Mouse (Mus musculus): ENCODE data around the gene Dnajc11. TPM values are rescaled to one million over a fixed set of nuclear protein-coding genes. Genes with fewer than 3 reads are reported as not detected.

Dnajc11 gene
- polyA plus RNA-seq, 1 experiment from 2014 or later, result 89.8 TPM

GRCm38 (mm10) chr4:151902046-151902688 lies 31.3 kb upstream of the Dnajc11 start:
- Histone ChIP-seq H3K4me3 (replicated peaks; ENCODE audit: low read length) (no peak overlapping the region), H3K27ac (ENCODE audit: low read length) (no peak overlapping the region), H3K4me2 (ENCODE audit: low read length) (no peak overlapping the region), H3K9ac (replicated peaks; ENCODE audit: low read depth, low read length) (no peak overlapping the region), H3K36me3 (ENCODE audit: control insufficient read depth, insufficient read depth) (no peaks in the 10 kb centered on the region), H3K27me3 (replicated peaks; ENCODE audit: control insufficient read depth, insufficient read depth, low read length) (no peaks in the 10 kb centered on the region), H3K9me3 (ENCODE audit: control insufficient read depth, low read length) (no peaks in the 10 kb centered on the region), H3K4me1 (replicated peaks; ENCODE audit: control insufficient read depth, insufficient read depth, low read length) (peaks cover 10% of the 10 kb centered on the region)
- ATAC-seq, result no peak
- WGBS, result 84% methylated on average over 17 of the region's 17 CpGs

GRCm38 (mm10) chr4:151902689-151903241 lies 30.7 kb upstream of the Dnajc11 start:
- Histone ChIP-seq H3K27me3 (replicated peaks; ENCODE audit: control insufficient read depth, insufficient read depth, low read length) (no peaks in the 10 kb centered on the region), H3K9me3 (ENCODE audit: control insufficient read depth, low read length) (no peaks in the 10 kb centered on the region), H3K27ac (ENCODE audit: low read length) (no peak overlapping the region), H3K4me2 (ENCODE audit: low read length) (no peak overlapping the region), H3K4me3 (replicated peaks; ENCODE audit: low read length) (no peak overlapping the region), H3K36me3 (ENCODE audit: control insufficient read depth, insufficient read depth) (no peaks in the 10 kb centered on the region), H3K9ac (replicated peaks; ENCODE audit: low read depth, low read length) (no peak overlapping the region), H3K4me1 (replicated peaks; ENCODE audit: control insufficient read depth, insufficient read depth, low read length) (peaks cover 10% of the 10 kb centered on the region)
- no peak for ATAC-seq
- WGBS, result 62% methylated on average over 14 of the region's 14 CpGs

- 57% methylated on average over 11 of the region's 11 CpGs for WGBS
- no peak overlapping the region for H3K9ac ChIP-seq (replicated peaks; ENCODE audit: low read depth, low read length)
- no peaks in the 10 kb centered on the region for H3K36me3 ChIP-seq (ENCODE audit: control insufficient read depth, insufficient read depth)
- H3K4me1 ChIP-seq (replicated peaks; ENCODE audit: control insufficient read depth, insufficient read depth, low read length), result peaks cover 4% of the 10 kb centered on the region
- H3K4me2 ChIP-seq (ENCODE audit: low read length), result no peak overlapping the region
- H3K4me3 ChIP-seq (replicated peaks; ENCODE audit: low read length), result no peak overlapping the region
- no peak overlapping the region for H3K27ac ChIP-seq (ENCODE audit: low read length)
- H3K9me3 ChIP-seq (ENCODE audit: control insufficient read depth, low read length), result no peaks in the 10 kb centered on the region
- H3K27me3 ChIP-seq (replicated peaks; ENCODE audit: control insufficient read depth, insufficient read depth, low read length), result no peaks in the 10 kb centered on the region
- ATAC-seq, result no peak
Measured at GRCm38 (mm10) chr4:151904098-151904497, 29.4 kb upstream of the Dnajc11 start.

GRCm38 (mm10) chr4:151905621-151906020 lies 27.9 kb upstream of the Dnajc11 start:
- H3K27me3 ChIP-seq (replicated peaks; ENCODE audit: control insufficient read depth, insufficient read depth, low read length), result no peaks in the 10 kb centered on the region
- H3K4me1 ChIP-seq (replicated peaks; ENCODE audit: control insufficient read depth, insufficient read depth, low read length), result peaks cover 4% of the 10 kb centered on the region
- no peak overlapping the region for H3K9ac ChIP-seq (replicated peaks; ENCODE audit: low read depth, low read length)
- no peaks in the 10 kb centered on the region for H3K36me3 ChIP-seq (ENCODE audit: control insufficient read depth, insufficient read depth)
- no peak overlapping the region for H3K27ac ChIP-seq (ENCODE audit: low read length)
- ATAC-seq, result no peak
- H3K9me3 ChIP-seq (ENCODE audit: control insufficient read depth, low read length), result no peaks in the 10 kb centered on the region
- H3K4me2 ChIP-seq (ENCODE audit: low read length), result no peak overlapping the region
- no peak overlapping the region for H3K4me3 ChIP-seq (replicated peaks; ENCODE audit: low read length)
- 77% methylated on average over 4 of the region's 4 CpGs for WGBS

- H3K4me2 ChIP-seq (ENCODE audit: low read length), result no peak overlapping the region
- no peak overlapping the region for H3K4me3 ChIP-seq (replicated peaks; ENCODE audit: low read length)
- H3K27ac ChIP-seq (ENCODE audit: low read length), result no peak overlapping the region
- no peaks in the 10 kb centered on the region for H3K27me3 ChIP-seq (replicated peaks; ENCODE audit: control insufficient read depth, insufficient read depth, low read length)
- no peaks in the 10 kb centered on the region for H3K9me3 ChIP-seq (ENCODE audit: control insufficient read depth, low read length)
- no peak for ATAC-seq
- H3K4me1 ChIP-seq (replicated peaks; ENCODE audit: control insufficient read depth, insufficient read depth, low read length), result peaks cover 4% of the 10 kb centered on the region
- WGBS, result 79% methylated on average over 26 of the region's 26 CpGs
- no peak overlapping the region for H3K9ac ChIP-seq (replicated peaks; ENCODE audit: low read depth, low read length)
- no peaks in the 10 kb centered on the region for H3K36me3 ChIP-seq (ENCODE audit: control insufficient read depth, insufficient read depth)
Measured at GRCm38 (mm10) chr4:151907577-151908343, 25.7 kb upstream of the Dnajc11 start.

- Histone ChIP-seq H3K4me1 (replicated peaks; ENCODE audit: control insufficient read depth, insufficient read depth, low read length) (peaks cover 4% of the 10 kb centered on the region), H3K9ac (replicated peaks; ENCODE audit: low read depth, low read length) (no peak overlapping the region), H3K4me3 (replicated peaks; ENCODE audit: low read length) (no peak overlapping the region), H3K27me3 (replicated peaks; ENCODE audit: control insufficient read depth, insufficient read depth, low read length) (no peaks in the 10 kb centered on the region), H3K9me3 (ENCODE audit: control insufficient read depth, low read length) (no peaks in the 10 kb centered on the region), H3K36me3 (ENCODE audit: control insufficient read depth, insufficient read depth) (no peaks in the 10 kb centered on the region), H3K27ac (ENCODE audit: low read length) (no peak overlapping the region), H3K4me2 (ENCODE audit: low read length) (no peak overlapping the region)
- ATAC-seq, result no peak
- WGBS, result 78% methylated on average over 8 of the region's 8 CpGs
Measured at GRCm38 (mm10) chr4:151908809-151909208, 24.7 kb upstream of the Dnajc11 start.

- WGBS, result 69% methylated on average over 11 of the region's 11 CpGs
- no peak overlapping the region for H3K4me3 ChIP-seq (replicated peaks; ENCODE audit: low read length)
- ATAC-seq, result no peak
Measured at GRCm38 (mm10) chr4:151916271-151916670, 17.2 kb upstream of the Dnajc11 start.

GRCm38 (mm10) chr4:151919135-151919840 lies 14.2 kb upstream of the Dnajc11 start:
- no peaks in the 10 kb centered on the region for H3K9me3 ChIP-seq (ENCODE audit: control insufficient read depth, low read length)
- 75% methylated on average over 20 of the region's 20 CpGs for WGBS
- no peaks in the 10 kb centered on the region for H3K27me3 ChIP-seq (replicated peaks; ENCODE audit: control insufficient read depth, insufficient read depth, low read length)
- no peak overlapping the region for H3K4me3 ChIP-seq (replicated peaks; ENCODE audit: low read length)
- H3K4me2 ChIP-seq (ENCODE audit: low read length), result no peak overlapping the region
- ATAC-seq, result no peak
- H3K36me3 ChIP-seq (ENCODE audit: control insufficient read depth, insufficient read depth), result no peaks in the 10 kb centered on the region
- no peak overlapping the region for H3K9ac ChIP-seq (replicated peaks; ENCODE audit: low read depth, low read length)
- H3K27ac ChIP-seq (ENCODE audit: low read length), result no peak overlapping the region
- H3K4me1 ChIP-seq (replicated peaks; ENCODE audit: control insufficient read depth, insufficient read depth, low read length), result 0 out of 2 replicates have a peak, but pooled peaks cover 2% of the 10 kb centered on the region

More at GRCm38 (mm10) chr4:151916271-151916670, 17.2 kb upstream of the Dnajc11 start:
- Histone ChIP-seq H3K9me3 (ENCODE audit: control insufficient read depth, low read length) (no peaks in the 10 kb centered on the region), H3K9ac (replicated peaks; ENCODE audit: low read depth, low read length) (no peak overlapping the region), H3K4me2 (ENCODE audit: low read length) (no peak overlapping the region), H3K4me1 (replicated peaks; ENCODE audit: control insufficient read depth, insufficient read depth, low read length) (0 out of 2 replicates have a peak, but pooled peaks cover 2% of the 10 kb centered on the region), H3K27me3 (replicated peaks; ENCODE audit: control insufficient read depth, insufficient read depth, low read length) (no peaks in the 10 kb centered on the region), H3K27ac (ENCODE audit: low read length) (no peak overlapping the region), H3K36me3 (ENCODE audit: control insufficient read depth, insufficient read depth) (no peaks in the 10 kb centered on the region)
